Mouse (Mus musculus) forebrain, embryonic 16.5 days (tissue): ENCODE results near the gene Med13. TPM values are rescaled to one million over a fixed set of nuclear protein-coding genes. Genes with fewer than 3 reads are reported as not detected.

Experiments used
- ATAC-seq: fragments of 200-750 bp; cut with Nextera tagmentation; 2 replicates; pipeline ENCODE4 v1.8.0; 2017; ENCODE audit warnings: mild to moderate bottlenecking, moderate library complexity
- H3K27ac ChIP-seq: fragments of 300-500 bp; sonication (generic); 2 replicates; pipeline ENCODE4 v1.5.1; 2014; ENCODE audit warnings: low read length, control low read depth
- H3K27me3 ChIP-seq: fragments of 300-500 bp; sonication (generic); replicated peaks from 2 replicates; pipeline ENCODE4 v1.6.1; 2014; ENCODE audit warnings: low read length; ENCODE audit not compliant: control insufficient read depth, insufficient read depth
- H3K36me3 ChIP-seq: fragments of 300-500 bp; sonication (generic); 2 replicates; pipeline ENCODE4 v1.6.1; 2014; ENCODE audit not compliant: control insufficient read depth, insufficient read depth
- H3K4me1 ChIP-seq: fragments of 300-500 bp; sonication (generic); replicated peaks from 2 replicates; pipeline ENCODE4 v1.6.1; 2014; ENCODE audit warnings: low read length; ENCODE audit not compliant: control insufficient read depth, insufficient read depth
- H3K4me2 ChIP-seq: fragments of 300-500 bp; sonication (generic); 2 replicates; pipeline ENCODE4 v1.6.1; 2014; ENCODE audit warnings: mild to moderate bottlenecking, low read length, control low read depth
- H3K4me3 ChIP-seq: fragments of 300-500 bp; sonication (generic); replicated peaks from 2 replicates; pipeline ENCODE4 v1.5.1; 2014; ENCODE audit warnings: mild to moderate bottlenecking, low read length, control low read depth
- H3K9ac ChIP-seq: fragments of 300-500 bp; sonication (generic); replicated peaks from 2 replicates; pipeline ENCODE4 v1.6.1; 2014; ENCODE audit warnings: low read depth, low read length, control low read depth
- H3K9me3 ChIP-seq: fragments of 300-500 bp; sonication (generic); 2 replicates; pipeline ENCODE4 v1.6.1; 2016; ENCODE audit warnings: low read length; ENCODE audit not compliant: control insufficient read depth
- WGBS: fragments of 180-500 bp; shearing (Covaris S2); extraction: QIAGEN DNeasy Blood & Tissue Kit; methylation state at CpG from one replicate; pipeline ENCODE4 v1.1.7; 2014; 5-methylcytosine and 5-hydroxymethylcytosine counted together
- polyA plus RNA-seq: library from polyadenylated mRNA; unstranded; fragments of >200 nt; fragmentation: Nextera tagmentation; extraction: Ambion mirVana; gene quantifications from 2 replicates; pipeline ENCODE4 v1.2.1, GENCODE M21; 2015

Med13 gene
- polyA plus RNA-seq: 13.2 and 15.2 TPM in 2 replicates

DNA sequence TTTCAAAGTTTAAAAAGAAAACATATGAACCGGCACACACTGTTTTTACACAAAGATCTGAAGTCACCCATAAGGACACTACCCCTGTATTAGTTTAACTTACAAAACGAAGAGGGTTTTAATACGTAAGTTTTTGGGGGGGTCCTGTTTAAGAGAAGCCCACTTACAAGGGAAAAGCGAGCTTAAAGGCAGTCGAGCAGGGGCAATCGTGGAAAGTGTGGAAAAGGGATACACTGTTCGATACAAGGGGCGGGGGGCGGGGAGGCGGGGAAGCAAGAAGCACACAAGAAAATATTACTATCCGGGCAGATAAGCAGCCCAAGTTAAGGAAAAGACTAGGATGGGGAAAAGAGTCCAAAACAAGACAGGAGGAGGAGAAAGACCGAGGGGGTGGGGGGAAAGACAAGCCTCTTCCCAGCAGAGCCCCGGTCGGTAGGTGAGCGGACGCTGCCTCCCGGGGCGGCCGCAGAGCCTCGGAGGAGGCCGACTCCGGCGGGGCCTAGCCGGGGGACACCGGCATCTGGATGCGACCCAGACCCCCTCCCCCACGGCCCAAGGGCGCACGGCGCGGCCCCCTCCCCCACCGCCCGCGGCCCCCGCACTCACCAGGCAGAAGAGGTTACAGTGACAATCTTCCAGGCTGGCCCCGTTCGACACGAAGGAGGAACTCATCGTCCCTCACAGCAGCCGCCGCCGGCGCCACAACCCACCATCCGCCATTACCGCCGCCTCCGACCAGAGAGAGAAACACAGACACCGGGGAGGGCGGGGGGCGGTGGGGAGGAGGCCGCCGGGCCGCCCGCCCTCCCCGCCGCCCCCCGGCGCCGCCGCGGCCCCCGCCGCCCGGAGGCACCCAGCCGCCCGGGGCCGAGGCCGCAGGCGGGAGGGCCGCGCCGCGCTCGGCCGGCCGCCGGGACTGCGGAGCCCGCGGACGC is at the start of gene Med13:
Gene Med13, minus strand, starts transcription at position 749 of the 935 bp plus-strand sequence.
- WGBS: under 1% methylated on average over 62 of the region's 81 CpGs
- H3K4me3 ChIP-seq: peak within 1 kb of the TSS; percentile 70
- no peaks in the 10 kb centered on the region for H3K9me3 ChIP-seq
- no peaks in the 10 kb centered on the region for H3K36me3 ChIP-seq
- peaks cover 20% of the 10 kb centered on the region for H3K4me1 ChIP-seq
- peak within 1 kb of the TSS; percentile 85 for H3K4me2 ChIP-seq
- peak; percentile 29; the same call in 1 of the 2 replicates for ATAC-seq
- no peaks in the 10 kb centered on the region for H3K27me3 ChIP-seq
- peak within 1 kb of the TSS; percentile 90 for H3K9ac ChIP-seq
- peak within 1 kb of the TSS; percentile 97 for H3K27ac ChIP-seq

DNA sequence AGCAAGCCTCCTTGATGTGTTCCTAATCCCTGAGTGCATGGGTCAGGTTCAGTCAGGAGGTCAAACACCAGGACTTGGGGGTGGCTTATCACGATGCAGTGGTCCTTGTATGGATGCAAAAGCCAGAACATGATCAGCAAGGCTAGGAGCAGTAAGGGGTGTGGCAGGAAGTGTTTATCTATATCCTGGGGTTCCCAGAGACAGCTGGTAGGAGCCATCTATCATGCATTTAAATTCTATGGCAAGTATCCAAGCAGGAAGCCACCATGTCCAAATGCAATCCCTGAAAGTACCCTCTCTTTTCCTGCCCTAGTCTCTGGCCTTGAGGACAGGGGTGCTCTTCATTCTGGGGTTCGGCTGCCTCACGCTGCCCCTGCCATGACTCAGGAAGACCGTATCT is 47.2 kb upstream of the Med13 start:
- no peak overlapping the region for H3K27ac ChIP-seq
- no peak overlapping the region for H3K4me2 ChIP-seq
- no peak for ATAC-seq
- WGBS: 80% methylated on average over 4 of the region's 4 CpGs
- no peaks in the 10 kb centered on the region for H3K9me3 ChIP-seq
- no peaks in the 10 kb centered on the region for H3K27me3 ChIP-seq
- H3K36me3 ChIP-seq: no peaks in the 10 kb centered on the region
- H3K9ac ChIP-seq: no peak overlapping the region
- H3K4me3 ChIP-seq: no peak overlapping the region
- H3K4me1 ChIP-seq: no peaks in the 10 kb centered on the region

DNA sequence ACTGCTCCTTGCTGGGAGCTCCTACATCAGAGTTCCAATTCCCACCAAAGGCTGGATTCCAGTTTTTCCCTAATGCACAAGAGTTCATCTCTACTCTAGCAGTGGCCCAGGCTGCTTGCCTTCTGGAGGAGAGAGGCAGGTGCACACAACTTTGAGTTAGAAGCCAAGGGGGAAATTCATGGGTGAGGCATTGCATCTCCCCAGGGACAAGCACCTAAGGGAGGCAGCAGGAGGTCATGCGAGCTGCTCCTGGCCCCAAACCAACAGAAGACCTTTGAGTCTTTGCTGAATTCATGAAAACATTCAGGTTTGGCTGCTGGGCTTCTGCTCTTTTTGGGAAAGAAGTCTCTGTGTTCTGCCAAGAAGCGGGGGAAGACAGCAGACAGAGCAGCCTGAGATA is 46.4 kb upstream of the Med13 start:
- H3K4me2 ChIP-seq: no peak overlapping the region
- no peak overlapping the region for H3K27ac ChIP-seq
- H3K27me3 ChIP-seq: no peaks in the 10 kb centered on the region
- H3K36me3 ChIP-seq: no peaks in the 10 kb centered on the region
- H3K4me3 ChIP-seq: no peak overlapping the region
- H3K9me3 ChIP-seq: no peaks in the 10 kb centered on the region
- no peak overlapping the region for H3K9ac ChIP-seq
- no peaks in the 10 kb centered on the region for H3K4me1 ChIP-seq
- no peak for ATAC-seq
- 83% methylated on average over 2 of the region's 2 CpGs for WGBS

GRCm38 (mm10) chr11:86399241-86400107 is 42.1 kb upstream of the Med13 start:
- Histone ChIP-seq H3K4me1 (peaks cover 6% of the 10 kb centered on the region; the same call in 1 of the 2 replicates), H3K36me3 (no peaks in the 10 kb centered on the region), H3K27ac (no peak overlapping the region), H3K9me3 (no peaks in the 10 kb centered on the region), H3K9ac (no peak overlapping the region), H3K27me3 (no peaks in the 10 kb centered on the region), H3K4me3 (no peak overlapping the region), H3K4me2 (no peak overlapping the region)
- no peak for ATAC-seq
- WGBS: 94% methylated on average over 9 of the region's 9 CpGs

DNA sequence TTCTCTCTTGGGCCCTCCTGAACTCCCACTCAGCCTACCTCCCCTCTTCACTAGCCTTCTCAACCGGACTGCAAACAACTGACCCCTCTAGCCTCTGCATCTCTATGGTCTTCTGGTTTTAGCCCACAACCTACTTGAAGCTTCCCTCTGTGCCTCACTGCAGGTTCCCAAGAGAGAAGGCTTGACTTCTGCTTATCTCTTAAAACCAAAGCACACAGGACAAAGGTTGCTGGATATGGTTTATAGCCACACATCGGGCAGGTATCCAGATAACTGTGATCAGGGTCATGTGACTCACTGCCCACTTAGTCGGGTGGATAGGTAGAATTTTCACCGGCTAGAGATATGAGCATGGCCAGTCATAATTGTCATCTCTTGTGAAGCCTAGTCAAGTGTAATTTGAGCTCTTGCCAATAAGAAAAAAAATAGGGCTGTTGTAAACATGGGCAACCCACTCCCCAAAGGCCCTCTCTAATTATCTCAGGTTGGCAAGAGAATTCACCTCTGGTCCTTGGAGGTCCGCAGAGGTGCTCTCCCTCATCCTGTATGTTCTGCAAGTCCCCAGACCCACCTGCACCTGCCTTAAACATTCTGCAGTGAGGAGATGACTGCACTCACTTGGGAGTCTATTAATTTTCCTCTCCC is 39.7 kb upstream of the Med13 start:
- Histone ChIP-seq H3K27me3 (no peaks in the 10 kb centered on the region), H3K4me1 (peaks cover 6% of the 10 kb centered on the region; the same call in 1 of the 2 replicates), H3K36me3 (no peaks in the 10 kb centered on the region), H3K4me2 (no peak overlapping the region), H3K27ac (no peak overlapping the region), H3K9me3 (no peaks in the 10 kb centered on the region), H3K9ac (no peak overlapping the region), H3K4me3 (no peak overlapping the region)
- no peak for ATAC-seq
- 82% methylated on average over 5 of the region's 5 CpGs for WGBS

DNA sequence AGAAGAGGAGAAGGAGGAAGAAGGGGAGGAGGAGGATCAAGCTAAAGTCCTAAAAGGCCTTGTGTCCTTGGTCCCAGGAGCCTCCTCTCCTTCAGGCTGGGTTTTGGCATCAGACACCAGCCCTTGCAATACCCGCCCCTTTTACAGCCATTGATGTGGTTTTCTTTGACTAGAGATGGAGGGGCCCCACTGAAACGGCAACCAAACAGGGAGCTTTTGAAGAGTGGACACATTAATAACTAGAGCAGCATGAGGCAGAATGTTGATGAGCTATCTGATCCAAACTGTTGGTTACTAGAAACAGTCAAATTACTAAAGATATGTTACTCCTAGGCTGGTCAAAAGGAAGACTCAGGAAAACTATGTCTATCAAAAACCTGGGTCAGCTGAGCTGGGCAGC is 39.1 kb upstream of the Med13 start:
- Histone ChIP-seq H3K36me3 (no peaks in the 10 kb centered on the region), H3K4me1 (peaks cover 6% of the 10 kb centered on the region; the same call in 1 of the 2 replicates), H3K4me3 (no peak overlapping the region), H3K27ac (no peak overlapping the region), H3K9ac (no peak overlapping the region), H3K9me3 (no peaks in the 10 kb centered on the region), H3K27me3 (no peaks in the 10 kb centered on the region), H3K4me2 (no peak overlapping the region)
- 13% methylated on average over 2 of the region's 2 CpGs for WGBS
- no peak for ATAC-seq

GRCm38 (mm10) chr11:86395513-86396125 is 38.2 kb upstream of the Med13 start:
- no peaks in the 10 kb centered on the region for H3K27me3 ChIP-seq
- peaks cover 6% of the 10 kb centered on the region; the same call in 1 of the 2 replicates for H3K4me1 ChIP-seq
- no peaks in the 10 kb centered on the region for H3K9me3 ChIP-seq
- no peak overlapping the region for H3K4me2 ChIP-seq
- peak; percentile 33; the same call in 1 of the 2 replicates for ATAC-seq
- no peak overlapping the region for H3K27ac ChIP-seq
- no peak overlapping the region for H3K9ac ChIP-seq
- no peak overlapping the region for H3K4me3 ChIP-seq
- WGBS: 16% methylated on average over 9 of the region's 9 CpGs
- H3K36me3 ChIP-seq: no peaks in the 10 kb centered on the region

DNA sequence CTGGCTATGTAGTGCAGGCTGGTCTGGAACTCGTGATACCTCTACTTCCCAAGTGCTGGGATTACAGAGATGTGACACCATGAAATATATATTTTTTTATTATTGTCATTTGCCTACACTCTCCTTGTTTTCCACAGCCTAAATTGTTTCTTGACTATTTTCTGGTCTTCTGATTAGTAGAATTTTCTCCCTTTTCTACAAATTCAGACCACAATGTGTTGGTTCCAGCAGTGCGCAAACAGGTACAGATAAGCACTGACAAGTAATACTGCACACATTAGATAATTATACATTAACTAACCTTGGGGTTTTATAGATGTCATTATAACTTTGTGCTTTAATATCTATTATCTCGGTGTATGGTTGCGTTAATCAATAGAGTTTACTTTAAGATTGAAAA is 37.7 kb upstream of the Med13 start:
- Histone ChIP-seq H3K9me3 (no peaks in the 10 kb centered on the region), H3K36me3 (no peaks in the 10 kb centered on the region), H3K4me1 (peaks cover 6% of the 10 kb centered on the region; the same call in 1 of the 2 replicates), H3K27ac (no peak overlapping the region), H3K27me3 (no peaks in the 10 kb centered on the region), H3K4me3 (no peak overlapping the region), H3K9ac (no peak overlapping the region), H3K4me2 (no peak overlapping the region)
- no peak for ATAC-seq
- 94% methylated on average over 4 of the region's 4 CpGs for WGBS
